Comparison of ENCODE assay signal across 28 mouse cellular contexts in genomic region chr13:95870626-95871025, GRCm38 (mm10). TPM values are rescaled to one million over a fixed set of nuclear protein-coding genes. Genes with fewer than 3 reads are reported as not detected.
DNase-seq lines count a peak whose midpoint lies in the region; ATAC-seq and TF ChIP-seq lines count a peak whose summit lies in the region.
"Had no signal": no experiment of that assay in that cellular context is flagged by ENCODE, and none has a peak within 500 bp of the region (broad histone marks: within the 10 kb centered on the region; RNA-seq: fewer than 3 reads in every experiment).

No protein-coding gene starts in this region.

- DNase-seq in embryonic facial prominence, embryonic 10.5 days (ENCODE audit: low spot score), result no peak
- no peak for DNase-seq in forebrain, postnatal 0 days
- no peak for DNase-seq in midbrain, embryonic 10.5 days (ENCODE audit: low spot score)
- DNase-seq in midbrain, embryonic 11.5 days (ENCODE audit: low spot score, missing footprints), result no peak
- no peak for DNase-seq in adrenal gland, postnatal 14 days
- DNase-seq: adrenal gland, postnatal 10 days; B cell, adult 2 months; cerebellum, adult 11 months; cerebellum, adult 2 months; cerebellum, adult 9-11 months; cerebellum, postnatal 25 days; embryo, embryonic 11 days; gastrocnemius, postnatal 10 days; gastrocnemius, postnatal 36 days; heart, adult 11 months; kidney, adult 18-20 months; kidney, adult 9 months had no signal

- 89% methylated on average over 8 of the region's 8 CpGs for WGBS in embryonic facial prominence, embryonic 12.5 days
- 90% methylated on average over 8 of the region's 8 CpGs for WGBS in embryonic facial prominence, embryonic 10.5 days
- 84% methylated on average over 8 of the region's 8 CpGs for WGBS in forebrain, embryonic 12.5 days
- 85% methylated on average over 8 of the region's 8 CpGs for WGBS in forebrain, postnatal 0 days
- WGBS in midbrain, embryonic 10.5 days, result 84% methylated on average over 8 of the region's 8 CpGs
- 93% methylated on average over 8 of the region's 8 CpGs for WGBS in midbrain, embryonic 11.5 days

- no peak overlapping the region for H3K9ac ChIP-seq in embryonic facial prominence, embryonic 12.5 days
- H3K9ac ChIP-seq in forebrain, embryonic 12.5 days, result no peak overlapping the region
- H3K9ac ChIP-seq in forebrain, postnatal 0 days, result no peak overlapping the region
- no peak overlapping the region for H3K9ac ChIP-seq in midbrain, embryonic 11.5 days (ENCODE audit: low read length)
- H3K9ac ChIP-seq: embryonic facial prominence, embryonic 13.5 days; hindbrain, embryonic 15.5 days; intestine, embryonic 15.5 days had no signal

- peak overlapping the region; percentile 17; the same call in 1 of the 2 replicates for H3K27ac ChIP-seq in embryonic facial prominence, embryonic 12.5 days
- no peak overlapping the region for H3K27ac ChIP-seq in embryonic facial prominence, embryonic 10.5 days (replicated peaks)
- H3K27ac ChIP-seq in forebrain, embryonic 12.5 days, result peak overlapping the region; percentile 85; the same call in 1 of the 2 replicates
- H3K27ac ChIP-seq in forebrain, postnatal 0 days (ENCODE audit: low read depth, low read length), result no peak overlapping the region
- H3K27ac ChIP-seq in midbrain, embryonic 10.5 days (replicated peaks), result peak overlapping the region; percentile 80
- H3K27ac ChIP-seq in midbrain, embryonic 11.5 days (ENCODE audit: low read depth, low read length), result no peak overlapping the region
- H3K27ac ChIP-seq: embryonic facial prominence, embryonic 13.5 days; hindbrain, embryonic 15.5 days; intestine, embryonic 15.5 days had no signal

- no peaks in the 10 kb centered on the region for H3K27me3 ChIP-seq in embryonic facial prominence, embryonic 12.5 days
- H3K27me3 ChIP-seq in embryonic facial prominence, embryonic 10.5 days (replicated peaks; ENCODE audit: low read depth, poor library complexity, severe bottlenecking), result no peaks in the 10 kb centered on the region
- no peaks in the 10 kb centered on the region for H3K27me3 ChIP-seq in forebrain, embryonic 12.5 days
- no peaks in the 10 kb centered on the region for H3K27me3 ChIP-seq in forebrain, postnatal 0 days (ENCODE audit: insufficient read depth, low read length)
- H3K27me3 ChIP-seq in midbrain, embryonic 10.5 days (ENCODE audit: low read depth, poor library complexity, severe bottlenecking), result no peaks in the 10 kb centered on the region
- no peaks in the 10 kb centered on the region for H3K27me3 ChIP-seq in midbrain, embryonic 11.5 days (ENCODE audit: control insufficient read depth, insufficient read depth, low read length)
- H3K27me3 ChIP-seq: CH12.LX; embryonic facial prominence, embryonic 13.5 days; hindbrain, embryonic 15.5 days; intestine, embryonic 15.5 days; Patski had no signal

- no peak overlapping the region for H3K4me2 ChIP-seq in embryonic facial prominence, embryonic 12.5 days (replicated peaks)
- no peak overlapping the region for H3K4me2 ChIP-seq in forebrain, embryonic 12.5 days
- H3K4me2 ChIP-seq in forebrain, postnatal 0 days (ENCODE audit: low read depth), result no peak overlapping the region
- H3K4me2 ChIP-seq in midbrain, embryonic 11.5 days, result no peak overlapping the region
- H3K4me2 ChIP-seq: embryonic facial prominence, embryonic 13.5 days; heart, embryonic 11.5 days; hindbrain, embryonic 15.5 days; intestine, embryonic 15.5 days had no signal

- no peak for ATAC-seq in embryonic facial prominence, embryonic 12.5 days (ENCODE audit: insufficient number of reproducible peaks, insufficient read depth, low FRiP score, low TSS enrichment)
- ATAC-seq in forebrain, embryonic 12.5 days (ENCODE audit: low FRiP score), result no peak
- no peak for ATAC-seq in forebrain, postnatal 0 days
- no peak for ATAC-seq in midbrain, embryonic 11.5 days (ENCODE audit: low FRiP score)
- peak; percentile 37; the same call in 1 of the 2 replicates for ATAC-seq in neutrophil, adult 5-6 weeks (ENCODE audit: extremely low read depth, insufficient number of reproducible peaks, low FRiP score, poor library complexity, severe bottlenecking)
- ATAC-seq: intestine, embryonic 15.5 days; Patski had no signal

- H3K4me1 ChIP-seq in embryonic facial prominence, embryonic 12.5 days, result peaks cover 30% of the 10 kb centered on the region
- H3K4me1 ChIP-seq in embryonic facial prominence, embryonic 10.5 days, result peaks cover 44% of the 10 kb centered on the region
- H3K4me1 ChIP-seq in forebrain, embryonic 12.5 days, result peaks cover 61% of the 10 kb centered on the region
- H3K4me1 ChIP-seq in forebrain, postnatal 0 days (ENCODE audit: insufficient read depth), result 0 out of 2 replicates have a peak, but pooled peaks cover 13% of the 10 kb centered on the region
- peaks cover 55% of the 10 kb centered on the region for H3K4me1 ChIP-seq in midbrain, embryonic 10.5 days
- H3K4me1 ChIP-seq in midbrain, embryonic 11.5 days (ENCODE audit: control insufficient read depth, insufficient read depth, low read length), result peaks cover 38% of the 10 kb centered on the region
- H3K4me1 ChIP-seq: intestine, embryonic 15.5 days had no signal

- no peaks in the 10 kb centered on the region for H3K9me3 ChIP-seq in embryonic facial prominence, embryonic 12.5 days
- H3K9me3 ChIP-seq in embryonic facial prominence, embryonic 10.5 days, result no peaks in the 10 kb centered on the region
- H3K9me3 ChIP-seq in forebrain, embryonic 12.5 days, result no peaks in the 10 kb centered on the region
- no peaks in the 10 kb centered on the region for H3K9me3 ChIP-seq in forebrain, postnatal 0 days (ENCODE audit: low read length)
- no peaks in the 10 kb centered on the region for H3K9me3 ChIP-seq in midbrain, embryonic 10.5 days (replicated peaks)
- no peaks in the 10 kb centered on the region for H3K9me3 ChIP-seq in midbrain, embryonic 11.5 days (ENCODE audit: control insufficient read depth, low read length)
- H3K9me3 ChIP-seq: embryonic facial prominence, embryonic 13.5 days; G1E; hindbrain, embryonic 15.5 days; intestine, embryonic 15.5 days had no signal

- no peaks in the 10 kb centered on the region for H3K36me3 ChIP-seq in embryonic facial prominence, embryonic 12.5 days
- H3K36me3 ChIP-seq in embryonic facial prominence, embryonic 10.5 days (replicated peaks), result no peaks in the 10 kb centered on the region
- H3K36me3 ChIP-seq in forebrain, embryonic 12.5 days (replicated peaks), result no peaks in the 10 kb centered on the region
- H3K36me3 ChIP-seq in forebrain, postnatal 0 days (ENCODE audit: insufficient read depth), result no peaks in the 10 kb centered on the region
- no peaks in the 10 kb centered on the region for H3K36me3 ChIP-seq in midbrain, embryonic 10.5 days
- no peaks in the 10 kb centered on the region for H3K36me3 ChIP-seq in midbrain, embryonic 11.5 days (ENCODE audit: control insufficient read depth, insufficient read depth, low read length)
- H3K36me3 ChIP-seq: embryonic facial prominence, embryonic 13.5 days; G1E; hindbrain, embryonic 15.5 days; intestine, embryonic 15.5 days had no signal

- no peak overlapping the region for H3K4me3 ChIP-seq in embryonic facial prominence, embryonic 12.5 days
- no peak overlapping the region for H3K4me3 ChIP-seq in embryonic facial prominence, embryonic 10.5 days
- H3K4me3 ChIP-seq in forebrain, embryonic 12.5 days (replicated peaks), result no peak overlapping the region
- no peak overlapping the region for H3K4me3 ChIP-seq in forebrain, postnatal 0 days (ENCODE audit: low read depth, low read length)
- H3K4me3 ChIP-seq in midbrain, embryonic 10.5 days, result no peak overlapping the region
- H3K4me3 ChIP-seq in midbrain, embryonic 11.5 days (ENCODE audit: low read depth, low read length), result no peak overlapping the region
- H3K4me3 ChIP-seq: embryonic facial prominence, embryonic 13.5 days; erythroblast, embryonic 14.5 days; hindbrain, embryonic 15.5 days; intestine, embryonic 15.5 days had no signal

- no peak for TF ChIP-seq CTCF in forebrain, postnatal 0 days (IDR thresholded peaks at IDR 0.05; ENCODE audit: low read depth)

RNA-seq across cellular contexts. Expression of gene Iqgap2, which starts 21.1 kb away (rescaled TPM):
- polyA plus RNA-seq in embryonic facial prominence, embryonic 12.5 days (2016; fragmentation: Nextera tagmentation; extraction: Ambion mirVana), result 13.9 and 16.6 TPM in 2 replicates
- 11.0 and 11.1 TPM in 2 replicates for polyA plus RNA-seq in embryonic facial prominence, embryonic 10.5 days (2016; fragmentation: Nextera tagmentation; extraction: Ambion mirVana)
- 16.7 and 17.2 TPM in 2 replicates for polyA plus RNA-seq in forebrain, embryonic 12.5 days (2016; fragmentation: Nextera tagmentation; extraction: Ambion mirVana)
- 3.9 and 6.0 TPM in 2 replicates for total RNA-seq in forebrain, postnatal 0 days (2014; rRNA removed)
- polyA plus RNA-seq in forebrain, postnatal 0 days (2015; fragmentation: Nextera tagmentation; extraction: Ambion mirVana), result 0.96 and 2.1 TPM in 2 replicates
- polyA plus RNA-seq in midbrain, embryonic 10.5 days (2016; fragmentation: Nextera tagmentation; extraction: Ambion mirVana), result 13.9 and 15.9 TPM in 2 replicates
- polyA plus RNA-seq in midbrain, embryonic 11.5 days (2014; fragmentation: Nextera tagmentation; extraction: Ambion mirVana), result 18.5 and 19.9 TPM in 2 replicates
- 33.4 and 35.4 TPM in 2 replicates for total RNA-seq in neutrophil, adult 5-6 weeks (2017)
- 107 and 111 TPM in 2 replicates for total RNA-seq in adrenal gland, postnatal 14 days (2021)

Comparison
In these comparisons a context has a peak if more than half of its experiments do, and no peak if none do; other contexts are left out.
1. H3K27ac ChIP-seq: peak in embryonic facial prominence, embryonic 12.5 days (single experiment), forebrain, embryonic 12.5 days (single experiment) and midbrain, embryonic 10.5 days (single experiment); none in embryonic facial prominence, embryonic 10.5 days (single experiment), forebrain, postnatal 0 days (single experiment) and midbrain, embryonic 11.5 days (single experiment).